Mouse (Mus musculus) hindbrain, embryonic 11.5 days (tissue): ENCODE measurements at regions not wholly inside any gene's neighbourhood (a gene's known extent, or its start where the extent isn't known, plus 50 kb on each side); places are given as distances from the start of the nearest gene placed in this dataset.
"Not testable (repeated sequence)": the region's sequence is repeated elsewhere in the genome, so short reads cannot be mapped to it uniquely, and the experiment has no call there.

Experiments used
- ATAC-seq: fragments of 200-750 bp; cut with Nextera tagmentation; 2 replicates; pipeline ENCODE4 v1.8.0; 2017; ENCODE audit warnings: mild to moderate bottlenecking, moderate TSS enrichment, moderate library complexity; ENCODE audit not compliant: low FRiP score
- DNase-seq: peaks from one replicate; pipeline ENCODE4 v3.0.0-alpha.2; 2015; ENCODE audit warnings: low spot score
- H3K27ac ChIP-seq: fragments of 300-500 bp; sonication (generic); 2 replicates; pipeline ENCODE4 v1.5.1; 2014; ENCODE audit warnings: mild to moderate bottlenecking, low read depth, low read length
- H3K27me3 ChIP-seq: fragments of 300-500 bp; sonication (generic); 2 replicates; pipeline ENCODE4 v1.6.1; 2014; ENCODE audit warnings: mild to moderate bottlenecking, low read length, moderate library complexity, mixed read lengths; ENCODE audit not compliant: control insufficient read depth, insufficient read depth
- H3K36me3 ChIP-seq: fragments of 300-500 bp; sonication (generic); 2 replicates; pipeline ENCODE4 v1.6.1; 2014; ENCODE audit warnings: mild to moderate bottlenecking, low read length, moderate library complexity, mixed read lengths; ENCODE audit not compliant: control insufficient read depth, insufficient read depth
- H3K4me1 ChIP-seq: fragments of 300-500 bp; sonication (generic); replicated peaks from 2 replicates; pipeline ENCODE4 v1.6.1; 2014; ENCODE audit warnings: low read length, mixed read lengths; ENCODE audit not compliant: control insufficient read depth, insufficient read depth
- H3K4me2 ChIP-seq: fragments of 300-500 bp; sonication (generic); replicated peaks from 2 replicates; pipeline ENCODE4 v1.6.1; 2014; ENCODE audit warnings: mild to moderate bottlenecking, low read depth, low read length
- H3K4me3 ChIP-seq: fragments of 300-500 bp; sonication (generic); 2 replicates; pipeline ENCODE4 v1.5.1; 2014; ENCODE audit warnings: low read depth, low read length
- H3K9ac ChIP-seq: fragments of 300-500 bp; sonication (generic); 2 replicates; pipeline ENCODE4 v1.6.1; 2014; ENCODE audit warnings: low read depth, low read length
- H3K9me3 ChIP-seq: fragments of 300-500 bp; sonication (generic); 2 replicates; pipeline ENCODE4 v1.6.1; 2016; ENCODE audit warnings: low read length; ENCODE audit not compliant: control insufficient read depth
- WGBS: fragments of 180-500 bp; shearing (Covaris S2); extraction: QIAGEN DNeasy Blood & Tissue Kit; methylation state at CpG from one replicate; pipeline ENCODE4 v1.1.7; 2014; 5-methylcytosine and 5-hydroxymethylcytosine counted together

DNA sequence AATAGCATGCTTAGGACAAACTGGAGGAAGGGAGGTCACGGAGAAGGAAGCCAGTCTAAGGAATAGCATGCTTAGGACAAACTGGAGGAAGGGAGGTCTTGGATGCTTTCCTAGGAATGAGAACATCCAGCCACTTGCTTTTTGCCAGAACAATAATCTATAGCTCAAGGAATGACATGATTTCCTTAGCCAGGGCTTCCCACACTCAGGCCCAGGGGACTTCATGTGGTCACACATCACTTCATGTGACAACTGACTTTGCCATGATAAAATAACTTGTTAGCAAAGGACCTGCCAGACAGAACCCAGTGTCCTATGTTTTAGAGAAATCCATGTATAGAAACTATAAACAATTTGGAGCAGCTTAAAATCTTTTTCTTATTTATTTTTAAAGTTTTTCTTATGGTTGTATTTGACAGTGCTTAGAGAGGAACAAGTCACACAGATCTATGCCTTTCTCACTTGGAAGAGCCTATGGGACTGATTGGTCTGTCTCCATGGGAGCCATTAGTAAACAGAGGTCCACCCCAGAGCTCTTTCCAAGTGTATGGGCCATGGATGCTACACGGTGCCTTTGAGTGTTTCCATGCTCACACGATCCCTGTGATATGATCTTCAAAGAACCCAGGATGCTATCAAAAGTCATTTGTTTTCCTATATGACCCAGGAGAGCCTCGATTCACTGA is 153.3 kb upstream of the Unc93a2 start:
- 77% methylated on average over 4 of the region's 4 CpGs for WGBS
- Histone ChIP-seq H3K4me1 (no peaks in the 10 kb centered on the region), H3K9ac (no peak overlapping the region), H3K4me3 (no peak overlapping the region), H3K27ac (no peak overlapping the region), H3K4me2 (no peak overlapping the region), H3K36me3 (no peaks in the 10 kb centered on the region), H3K9me3 (no peaks in the 10 kb centered on the region), H3K27me3 (no peaks in the 10 kb centered on the region)
- ATAC-seq (no peak), DNase-seq (no peak)

DNA sequence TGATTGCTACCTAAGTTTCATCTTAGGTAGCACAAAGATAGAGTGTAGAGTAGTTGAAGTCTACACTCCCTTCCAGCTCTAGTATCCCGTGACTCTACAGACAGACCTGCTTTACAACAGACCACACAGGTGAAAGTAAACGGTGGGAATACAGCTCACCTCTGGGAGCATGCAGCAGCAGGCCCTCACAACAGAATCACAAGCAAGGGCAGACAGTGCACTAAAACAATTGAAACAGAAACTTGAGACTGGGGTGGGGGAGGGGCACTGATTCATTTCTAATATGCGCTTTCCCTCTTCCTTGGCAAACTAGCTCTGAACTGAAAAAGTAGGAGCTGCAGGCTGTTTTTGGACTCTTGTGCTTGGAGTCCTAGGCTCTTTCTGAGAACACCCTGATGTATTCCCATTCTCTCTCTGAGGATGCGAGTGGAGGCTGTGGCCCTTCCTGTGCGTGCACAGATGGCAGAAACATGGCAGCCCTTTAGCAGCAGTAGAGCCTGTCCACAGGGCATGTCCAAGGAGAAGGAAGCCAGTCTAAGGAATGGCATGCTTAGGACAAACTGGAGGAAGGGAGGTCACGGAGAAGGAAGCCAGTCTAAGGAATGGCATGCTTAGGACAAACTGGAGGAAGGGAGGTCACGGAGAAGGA is 152.5 kb upstream of the Unc93a2 start:
- Histone ChIP-seq H3K36me3 (no peaks in the 10 kb centered on the region), H3K9me3 (no peaks in the 10 kb centered on the region), H3K4me1 (no peaks in the 10 kb centered on the region), H3K27me3 (no peaks in the 10 kb centered on the region), H3K4me2 (no peak overlapping the region), H3K27ac (no peak overlapping the region), H3K9ac (no peak overlapping the region), H3K4me3 (no peak overlapping the region)
- WGBS: 70% methylated on average over 7 of the region's 7 CpGs
- DNase-seq (no peak), ATAC-seq (no peak)

DNA sequence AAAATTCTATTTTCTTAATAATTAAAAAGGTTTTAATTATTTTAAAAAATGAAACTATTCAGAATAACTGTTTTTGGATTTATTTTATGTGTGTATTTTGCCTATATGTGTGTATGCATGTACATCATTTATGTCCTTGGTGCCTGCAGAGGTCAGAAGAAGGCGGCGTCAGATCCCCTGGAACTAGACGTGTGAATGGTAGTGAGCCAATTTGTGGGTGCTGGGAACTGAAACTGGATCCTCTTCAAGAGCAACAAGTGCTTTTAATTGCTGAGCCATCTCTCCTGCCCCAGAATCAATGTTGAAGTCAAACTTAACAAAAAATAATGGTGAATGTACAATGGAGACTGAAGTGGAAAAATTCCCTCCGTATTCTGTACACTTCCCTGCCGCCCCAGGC is 151.9 kb upstream of the Unc93a2 start:
- DNase-seq: no peak
- no peaks in the 10 kb centered on the region for H3K9me3 ChIP-seq
- no peaks in the 10 kb centered on the region for H3K4me1 ChIP-seq
- H3K27me3 ChIP-seq: no peaks in the 10 kb centered on the region
- no peak overlapping the region for H3K9ac ChIP-seq
- no peak overlapping the region for H3K27ac ChIP-seq
- no peaks in the 10 kb centered on the region for H3K36me3 ChIP-seq
- no peak overlapping the region for H3K4me3 ChIP-seq
- no peak overlapping the region for H3K4me2 ChIP-seq
- no peak for ATAC-seq
- WGBS: 93% methylated on average over 5 of the region's 5 CpGs

DNA sequence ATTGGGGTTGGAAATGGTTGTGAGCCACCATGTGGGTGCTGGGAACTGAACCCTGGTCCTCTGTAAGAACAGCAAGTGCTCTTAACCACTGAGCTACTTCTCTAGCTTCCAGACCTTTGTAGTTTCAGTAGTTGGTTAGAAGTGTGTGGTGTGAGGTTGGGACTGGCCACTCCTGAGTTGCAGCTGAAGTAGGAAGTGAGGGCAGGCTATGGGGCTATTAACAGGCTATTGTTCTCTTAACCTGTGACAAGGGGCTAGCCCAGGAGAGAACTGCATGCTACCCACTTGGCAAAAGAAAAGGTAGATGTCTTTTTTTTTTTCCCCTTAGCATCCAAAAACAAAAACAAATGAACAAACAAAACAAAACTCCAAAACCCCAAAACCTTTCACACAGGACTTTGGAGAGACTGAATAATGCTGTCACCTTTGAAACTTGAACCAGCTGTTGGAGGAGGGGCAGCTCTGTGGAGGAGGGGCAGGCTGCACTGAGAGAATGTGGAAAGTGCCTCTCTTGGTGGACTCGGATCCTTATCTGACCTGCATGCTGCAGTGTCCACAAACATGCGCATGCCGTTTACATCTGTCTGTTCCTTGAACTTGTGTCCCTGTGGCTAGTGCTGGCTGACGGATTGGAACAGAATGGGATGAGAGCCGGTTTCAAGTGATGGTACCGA is 149.3 kb upstream of the Unc93a2 start:
- Histone ChIP-seq H3K4me2 (no peak overlapping the region), H3K4me3 (no peak overlapping the region), H3K27ac (no peak overlapping the region), H3K36me3 (no peaks in the 10 kb centered on the region), H3K9me3 (no peaks in the 10 kb centered on the region), H3K4me1 (no peaks in the 10 kb centered on the region), H3K9ac (no peak overlapping the region), H3K27me3 (no peaks in the 10 kb centered on the region)
- DNase-seq (no peak), ATAC-seq (no peak)
- WGBS: 94% methylated on average over 6 of the region's 6 CpGs

DNA sequence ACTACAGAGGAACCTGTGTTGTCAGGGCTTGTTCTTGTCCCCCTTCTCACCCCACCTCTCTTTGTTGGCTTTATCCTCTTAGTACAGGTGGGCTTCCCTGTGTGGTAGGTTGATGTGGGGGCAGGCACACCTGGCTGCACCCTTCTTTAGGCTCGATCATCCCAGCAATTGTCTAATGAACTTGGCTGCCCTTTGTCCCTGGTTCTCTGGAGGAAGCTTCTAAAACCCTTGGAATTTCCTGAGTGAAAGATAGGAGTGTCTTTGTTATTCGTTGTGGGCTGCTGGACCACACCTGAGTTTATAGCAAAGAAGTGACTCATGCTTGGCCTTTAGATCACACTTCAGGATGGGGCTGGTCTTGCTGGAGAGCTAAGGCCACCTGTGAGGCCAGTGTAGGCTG is 148.3 kb upstream of the Unc93a2 start:
- no peak overlapping the region for H3K4me3 ChIP-seq
- WGBS: 82% methylated on average over 2 of the region's 2 CpGs
- no peak overlapping the region for H3K27ac ChIP-seq
- no peak overlapping the region for H3K4me2 ChIP-seq
- no peaks in the 10 kb centered on the region for H3K27me3 ChIP-seq
- no peaks in the 10 kb centered on the region for H3K9me3 ChIP-seq
- H3K9ac ChIP-seq: no peak overlapping the region
- H3K4me1 ChIP-seq: no peaks in the 10 kb centered on the region
- H3K36me3 ChIP-seq: no peaks in the 10 kb centered on the region
- ATAC-seq: no peak
- DNase-seq: no peak

DNA sequence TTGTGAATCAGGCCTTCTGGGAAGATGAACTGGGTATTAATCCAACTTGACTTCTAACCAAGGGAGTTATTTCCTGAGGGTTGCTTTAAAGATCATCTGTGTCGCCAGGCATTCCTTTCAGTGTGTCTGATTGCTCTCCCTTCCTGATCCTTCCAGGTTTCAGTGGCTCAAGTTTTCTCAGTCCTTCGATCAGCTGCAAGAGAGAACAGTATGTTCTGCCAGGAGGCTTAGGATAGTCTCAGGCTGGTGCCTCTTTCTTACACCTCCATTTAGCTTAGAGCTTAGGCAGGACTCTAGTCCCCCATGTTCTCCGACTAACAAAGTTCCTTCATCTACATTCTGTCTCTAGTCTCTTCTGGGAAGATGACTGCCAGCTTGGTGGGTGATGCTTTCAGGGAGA is 147.4 kb upstream of the Unc93a2 start:
- no peak overlapping the region for H3K4me3 ChIP-seq
- no peak overlapping the region for H3K4me2 ChIP-seq
- H3K9me3 ChIP-seq: no peaks in the 10 kb centered on the region
- H3K27me3 ChIP-seq: no peaks in the 10 kb centered on the region
- 94% methylated on average over 3 of the region's 3 CpGs for WGBS
- ATAC-seq: no peak
- H3K27ac ChIP-seq: no peak overlapping the region
- no peaks in the 10 kb centered on the region for H3K36me3 ChIP-seq
- no peak for DNase-seq
- H3K9ac ChIP-seq: no peak overlapping the region
- H3K4me1 ChIP-seq: no peaks in the 10 kb centered on the region

DNA sequence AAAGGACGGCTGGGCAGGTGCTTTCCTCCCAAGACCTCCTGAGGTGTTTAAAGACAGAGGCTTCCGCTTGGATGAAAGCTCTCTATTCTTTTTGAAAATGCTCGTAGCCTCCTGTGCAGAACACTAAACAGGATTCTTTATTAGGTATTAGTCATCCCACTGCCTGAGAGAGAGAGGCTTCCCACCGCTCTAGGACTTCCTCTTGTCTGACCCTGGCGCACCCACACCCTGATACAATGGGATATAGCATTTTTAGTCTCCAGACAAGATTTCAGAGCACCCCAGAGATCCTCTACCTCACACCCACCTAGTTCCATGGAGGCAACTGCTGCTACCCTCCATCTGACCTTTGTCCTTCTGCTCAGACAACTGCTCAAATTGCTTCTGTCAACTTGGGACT is 144.0 kb upstream of the Unc93a2 start:
- Histone ChIP-seq H3K4me2 (no peak overlapping the region), H3K36me3 (no peaks in the 10 kb centered on the region), H3K4me3 (no peak overlapping the region), H3K27me3 (no peaks in the 10 kb centered on the region), H3K4me1 (no peaks in the 10 kb centered on the region), H3K27ac (no peak overlapping the region), H3K9me3 (no peaks in the 10 kb centered on the region), H3K9ac (no peak overlapping the region)
- 44% methylated on average over 5 of the region's 5 CpGs for WGBS
- ATAC-seq: no peak
- no peak for DNase-seq

DNA sequence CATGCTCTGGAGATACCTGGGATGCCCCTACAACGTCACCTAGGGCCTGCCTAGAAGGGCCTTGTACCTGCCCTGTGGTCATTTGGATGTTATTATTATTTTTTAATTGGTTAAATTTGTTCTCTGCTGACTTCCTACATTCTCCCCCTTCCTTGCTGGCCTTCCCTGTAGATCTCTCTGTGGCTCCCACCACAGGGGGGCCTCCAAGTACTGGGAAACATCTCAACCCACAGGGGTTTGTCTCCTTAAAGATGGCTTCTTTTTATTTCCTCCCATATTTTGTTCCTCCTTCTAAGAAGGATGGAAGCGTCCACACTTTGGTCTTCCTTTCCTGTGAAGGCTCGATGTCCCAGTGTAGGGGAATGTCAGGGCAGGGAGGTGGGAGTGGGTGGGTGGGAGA is 142.4 kb upstream of the Unc93a2 start:
- Histone ChIP-seq H3K4me3 (no peak overlapping the region), H3K9me3 (no peaks in the 10 kb centered on the region), H3K36me3 (no peaks in the 10 kb centered on the region), H3K27me3 (no peaks in the 10 kb centered on the region), H3K4me2 (no peak overlapping the region), H3K9ac (no peak overlapping the region), H3K4me1 (no peaks in the 10 kb centered on the region), H3K27ac (no peak overlapping the region)
- 77% methylated on average over 3 of the region's 3 CpGs for WGBS
- DNase-seq (no peak), ATAC-seq (no peak)

DNA sequence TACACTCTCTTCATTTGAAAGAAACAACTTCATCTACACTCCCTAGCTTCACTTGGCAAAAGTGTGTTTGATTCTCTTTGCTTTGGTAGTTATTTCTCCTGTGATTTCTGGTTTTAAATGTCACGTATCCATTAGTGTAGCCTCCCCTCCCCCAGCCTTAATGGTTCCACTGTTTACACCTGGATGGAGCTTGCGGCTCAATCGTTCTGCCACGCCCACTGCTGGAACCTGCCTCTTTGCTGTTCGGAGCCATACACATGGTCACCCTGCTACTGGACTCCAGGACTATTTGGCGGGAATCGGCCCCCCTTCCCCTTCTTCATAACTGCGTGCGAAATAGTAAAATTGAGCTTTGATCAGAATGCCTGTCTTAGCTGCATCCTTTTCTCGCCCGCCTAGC is 139.2 kb upstream of the Unc93a2 start:
- not testable (repeated sequence) for DNase-seq, ATAC-seq, H3K36me3 ChIP-seq, H3K4me3 ChIP-seq, H3K4me1 ChIP-seq, H3K27me3 ChIP-seq, H3K9me3 ChIP-seq, H3K4me2 ChIP-seq, H3K27ac ChIP-seq, H3K9ac ChIP-seq
- WGBS: 92% methylated on average over 11 of the region's 11 CpGs
